Mouse (Mus musculus) CH12.LX (cell line): ENCODE data around the gene Crtc1. TPM values are rescaled to one million over a fixed set of nuclear protein-coding genes. Genes with fewer than 3 reads are reported as not detected.

ENCODE experiments used
- DNase-seq: peaks from one replicate; pipeline ENCODE4 v3.0.0-alpha.2; 2013; ENCODE audit errors: extremely low read depth
- H3K27ac ChIP-seq: 2 replicates; pipeline ENCODE4 v1.5.1; 2012; ENCODE audit warnings: low read depth, mild to moderate bottlenecking, control low read depth, moderate library complexity; ENCODE audit not compliant: insufficient read depth
- H3K27me3 ChIP-seq: replicated peaks from 2 replicates; pipeline ENCODE3; 2012; ENCODE audit warnings: inconsistent platforms
- H3K36me3 ChIP-seq, 2 experiments: replicated peaks in 1 of 2; 2 replicates each; pipeline versions ENCODE3 to v1.6.1; 2012; ENCODE audit warnings: inconsistent platforms in 1 of 2, low read length in 1 of 2, mild to moderate bottlenecking in 1 of 2, mixed read lengths in 1 of 2, moderate library complexity in 1 of 2; ENCODE audit not compliant: control insufficient read depth in 1 of 2, insufficient read depth in 1 of 2
- H3K4me1 ChIP-seq, 2 experiments: 2 replicates each; pipeline ENCODE4 v1.6.1; 2012; ENCODE audit warnings: inconsistent platforms in 1 of 2, moderate library complexity in 1 of 2; ENCODE audit not compliant: insufficient read depth in 2 of 2, control insufficient read depth in 1 of 2
- H3K4me2 ChIP-seq: 2 replicates; pipeline ENCODE4 v1.6.1; 2012; ENCODE audit warnings: low read depth, mild to moderate bottlenecking, control low read depth; ENCODE audit not compliant: poor library complexity, insufficient read depth, severe bottlenecking
- H3K4me3 ChIP-seq, 3 experiments: fragments of 150-350 bp in 1 of 3; sonication (generic) in 1 of 3; replicated peaks in 1 of 3; 2 replicates each; pipeline versions ENCODE3 to v1.5.1; 2011 to 2012; ENCODE audit warnings: low read depth in 2 of 3, low read length in 2 of 3, mild to moderate bottlenecking in 2 of 3, moderate library complexity in 2 of 3, control low read depth in 1 of 3, improper control_type of control experiment in 1 of 3, inconsistent platforms in 1 of 3, mixed read lengths in 1 of 3; ENCODE audit not compliant: poor library complexity in 1 of 3
- H3K79me2 ChIP-seq: replicated peaks from 2 replicates; pipeline ENCODE4 v1.6.1; 2012; ENCODE audit warnings: mild to moderate bottlenecking, moderate library complexity; ENCODE audit not compliant: control insufficient read depth, poor library complexity, insufficient read depth, severe bottlenecking; ENCODE audit errors: extremely low read depth
- H3K9ac ChIP-seq: 2 replicates; pipeline ENCODE4 v1.6.1; 2012; ENCODE audit warnings: low read depth, mild to moderate bottlenecking, control low read depth, moderate library complexity; ENCODE audit not compliant: insufficient read depth
- H3K9me3 ChIP-seq: replicated peaks from 2 replicates; pipeline ENCODE3; 2012; ENCODE audit warnings: low read length, inconsistent platforms, mixed read lengths
- BHLHE40 ChIP-seq: IDR thresholded peaks from 2 replicates; pipeline ENCODE4 v1.6.1; 2011; ENCODE audit warnings: mild to moderate bottlenecking, low read depth, low read length, improper control_type of control experiment
- CTCF ChIP-seq, 2 experiments: IDR thresholded peaks in 1 of 2; conservative IDR thresholded peaks in 1 of 2; 2 replicates each; pipeline ENCODE4 v1.5.1; 2011 to 2012; ENCODE audit warnings: low read depth in 2 of 2, low read length in 2 of 2, improper control_type of control experiment in 1 of 2, inconsistent platforms in 1 of 2, mild to moderate bottlenecking in 1 of 2, moderate library complexity in 1 of 2
- EP300 ChIP-seq: IDR thresholded peaks from 2 replicates; pipeline ENCODE4 v1.6.1; 2011; ENCODE audit warnings: low read length, improper control_type of control experiment
- PAX5 ChIP-seq: IDR thresholded peaks from 2 replicates; pipeline ENCODE4 v1.6.1; 2012; ENCODE audit warnings: low read length, inconsistent platforms, mixed read lengths
- RAD21 ChIP-seq: IDR thresholded peaks from 2 replicates; pipeline ENCODE4 v1.6.1; 2011; ENCODE audit warnings: low read depth, mild to moderate bottlenecking, low read length, improper control_type of control experiment, moderate library complexity
- TBP ChIP-seq: conservative IDR thresholded peaks from 2 replicates; pipeline ENCODE4 v1.6.1; 2011; ENCODE audit warnings: low read depth, low read length, improper control_type of control experiment
- USF2 ChIP-seq: conservative IDR thresholded peaks from 2 replicates; pipeline ENCODE4 v1.6.1; 2011; ENCODE audit warnings: low read depth, low read length, improper control_type of control experiment
- ZC3H11A ChIP-seq: IDR thresholded peaks from 2 replicates; pipeline ENCODE4 v1.6.1; 2012; ENCODE audit warnings: low read depth, mild to moderate bottlenecking, inconsistent platforms, low read length, improper control_type of control experiment
- dilution Hi-C: fragments of 300-500 bp; cut with MboI; formaldehyde crosslinking; loops from 2 replicates; pipeline ENCODE4 v1.14.3; 2020; ENCODE audit warnings: low sequenced_read_pairs; ENCODE audit not compliant: extremely low pct_unique_long_range_greater_than_20kb, extremely low pct_ligation_motif_present
- in situ Hi-C: fragments of 300-500 bp; cut with MboI; formaldehyde crosslinking; loops from 3 replicates; pipeline ENCODE4 v1.14.3; 2019; ENCODE audit warnings: low sequenced_read_pairs, low pct_ligation_motif_present, low pct_unique_long_range_greater_than_20kb, mixed read lengths
- polyA plus RNA-seq: library from polyadenylated mRNA; unstranded; fragments of >175 nt; gene quantifications from 2 replicates; pipeline ENCODE4 v1.2.1, GENCODE M21; 2012; ENCODE audit warnings: low read depth; ENCODE audit not compliant: insufficient read length
- total RNA-seq, 2 experiments: library from RNA; depleted of rRNA; stranded (reverse); fragments of 300-350 nt in 1 of 2; fragments of >200 nt in 1 of 2; gene quantifications; 2 replicates each; pipeline ENCODE4 v1.2.3; 2012 to 2014

Crtc1 gene
- total and polyA plus RNA-seq, 3 experiments: 2.0 to 8.6 (median 2.2) TPM

DNA sequence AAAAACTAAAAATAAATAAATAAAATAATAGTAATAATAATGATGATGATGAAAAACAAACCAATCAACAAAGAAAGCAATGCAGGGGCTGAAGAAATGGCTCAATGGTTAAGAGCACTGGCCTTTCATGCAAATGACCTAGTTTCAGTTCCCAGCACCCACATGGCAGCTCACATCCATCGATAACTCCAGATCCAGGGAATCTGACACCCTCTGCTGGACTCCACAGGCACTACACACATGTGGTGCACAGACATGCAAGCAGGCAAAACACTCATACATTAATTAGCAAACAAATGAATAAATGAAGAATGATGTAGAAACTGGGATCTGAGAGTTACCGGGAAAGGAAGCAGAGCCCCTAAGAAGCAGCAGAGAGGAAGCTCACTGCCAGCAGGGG is 20.3 kb upstream of the Crtc1 start:
- H3K4me2 ChIP-seq: no peak overlapping the region
- no peaks in the 10 kb centered on the region for H3K79me2 ChIP-seq
- H3K9me3 ChIP-seq: peaks cover 8% of the 10 kb centered on the region
- no peak overlapping the region for H3K27ac ChIP-seq
- H3K36me3 ChIP-seq: peaks cover 0 to 62% of the 10 kb centered on the region in 2 experiments
- no peak overlapping the region for H3K9ac ChIP-seq
- 0 out of 4 replicates have a peak, but pooled peaks of 1 of the 2 experiments have one; percentile 7 for TF ChIP-seq CTCF (conservative IDR thresholded peaks at IDR 0.05 in 1 of 2, IDR thresholded peaks at IDR 0.05 in 1 of 2; ENCODE audit: low read depth in 2 of 2, low read length in 2 of 2)
- TF ChIP-seq PAX5: no peak
- H3K4me1 ChIP-seq: peaks cover 0 to 7% of the 10 kb centered on the region in 2 experiments; a peak in 1 of 4 replicates
- dilution Hi-C loops (no loop called here), in situ Hi-C loops (no loop called here)
- no peak overlapping the region for H3K4me3 ChIP-seq
- no peaks in the 10 kb centered on the region for H3K27me3 ChIP-seq
- no peak for DNase-seq

- dilution Hi-C loops: no loop called here
- Histone ChIP-seq H3K4me2 (no peak overlapping the region), H3K9ac (no peak overlapping the region), H3K4me3 (no peak overlapping the region), H3K9me3 (peaks cover 8% of the 10 kb centered on the region), H3K4me1 (peaks cover 0 to 7% of the 10 kb centered on the region in 2 experiments; a peak in 1 of 4 replicates), H3K27ac (no peak overlapping the region), H3K27me3 (no peaks in the 10 kb centered on the region), H3K79me2 (no peaks in the 10 kb centered on the region), H3K36me3 (peaks cover 0 to 54% of the 10 kb centered on the region in 2 experiments)
- in situ Hi-C loops: no loop called here
- no peak for TF ChIP-seq BHLHE40
- no peak for TF ChIP-seq EP300
- no peak for TF ChIP-seq TBP
- no peak for TF ChIP-seq RAD21
- DNase-seq: no peak
Measured at GRCm38 (mm10) chr8:70458462-70458861, 19.1 kb upstream of the Crtc1 start.

GRCm38 (mm10) chr8:70457882-70458281 is 18.5 kb upstream of the Crtc1 start:
- dilution Hi-C loops (no loop called here), in situ Hi-C loops (no loop called here)
- H3K27ac ChIP-seq: no peak overlapping the region
- peaks cover under 1 to 56% of the 10 kb centered on the region in 2 experiments for H3K36me3 ChIP-seq
- H3K27me3 ChIP-seq: no peaks in the 10 kb centered on the region
- H3K79me2 ChIP-seq: no peaks in the 10 kb centered on the region
- H3K4me3 ChIP-seq: no peak overlapping the region
- peaks cover 8% of the 10 kb centered on the region for H3K9me3 ChIP-seq
- peaks cover 0 to 7% of the 10 kb centered on the region in 2 experiments; a peak in 1 of 4 replicates for H3K4me1 ChIP-seq
- H3K9ac ChIP-seq: no peak overlapping the region
- no peak overlapping the region for H3K4me2 ChIP-seq
- no peak for DNase-seq
- TF ChIP-seq ZC3H11A (no peak), USF2 (no peak)
